Mouse (Mus musculus): ENCODE measurements around the gene Dtwd1.
"Not testable (repeated sequence)": the region's sequence is repeated elsewhere in the genome, so short reads cannot be mapped to it uniquely, and the experiment has no call there.

Dtwd1 gene

GRCm38 (mm10) chr2:126151855-126152571 lies at the start of gene Dtwd1, which contains the start of gene Fam227b:
Gene Dtwd1, plus strand, starts transcription at chr2:126152141.
Gene Fam227b, minus strand, starts transcription at chr2:126152004.
- peak; percentile 98 for DNase-seq (ENCODE audit: low read depth, low spot score)

GRCm38 (mm10) chr2:126147723-126148122 lies 4.2 kb upstream of the Dtwd1 start:
- no peak for DNase-seq (ENCODE audit: low read depth, low spot score)

GRCm38 (mm10) chr2:126165277-126166018 lies 13.5 kb downstream of the Dtwd1 start:
- no peak for DNase-seq (ENCODE audit: low read depth, low spot score)

GRCm38 (mm10) chr2:126166335-126166734 lies 14.4 kb downstream of the Dtwd1 start:
- no peak for DNase-seq (ENCODE audit: low read depth, low spot score)

GRCm38 (mm10) chr2:126166848-126167617 lies 15.1 kb downstream of the Dtwd1 start:
- no peak for DNase-seq (ENCODE audit: low read depth, low spot score)

- DNase-seq (ENCODE audit: low read depth, low spot score) = no peak
Observed at GRCm38 (mm10) chr2:126171427-126171826, 19.5 kb downstream of the Dtwd1 start.

- DNase-seq (ENCODE audit: low read depth, low spot score) = no peak
Observed at GRCm38 (mm10) chr2:126191306-126191705, 39.4 kb downstream of the Dtwd1 start.

GRCm38 (mm10) chr2:126192129-126192528 lies 40.2 kb downstream of the Dtwd1 start:
- DNase-seq (ENCODE audit: low read depth, low spot score) = no peak

GRCm38 (mm10) chr2:126195631-126196356 lies 43.9 kb downstream of the Dtwd1 start:
- no peak for DNase-seq (ENCODE audit: low read depth, low spot score)

GRCm38 (mm10) chr2:126198971-126199370 lies 47.0 kb downstream of the Dtwd1 start:
- DNase-seq (ENCODE audit: low read depth, low spot score) = no peak

GRCm38 (mm10) chr2:126211011-126211680 lies 59.2 kb downstream of the Dtwd1 start:
- DNase-seq (ENCODE audit: low read depth, low spot score) = no peak

GRCm38 (mm10) chr2:126214800-126215199 lies 62.9 kb downstream of the Dtwd1 start, which contains the start of gene Gm17555:
Gene Gm17555, plus strand, starts transcription at chr2:126215100.
- DNase-seq (ENCODE audit: low read depth, low spot score) = not testable (repeated sequence)

Measured in ES-CJ7 (cell line).